Mouse (Mus musculus) heart, adult 2 months (tissue): ENCODE measurements around the gene Asic2. TPM values are rescaled to one million over a fixed set of nuclear protein-coding genes. Genes with fewer than 3 reads are reported as not detected.

ENCODE experiments used
- DNase-seq, 2 experiments: peaks; one replicate each; pipeline ENCODE4 v3.0.0; 2021
- H3K27ac ChIP-seq: fragments of 200-600 bp; 2 replicates; pipeline ENCODE4 v1.8.1; 2022
- H3K27me3 ChIP-seq: fragments of 200-500 bp; 2 replicates; pipeline ENCODE4 v1.6.1; 2012; ENCODE audit warnings: mild to moderate bottlenecking, low read length, inconsistent platforms, mixed read lengths; ENCODE audit not compliant: control insufficient read depth, insufficient read depth
- H3K36me3 ChIP-seq: fragments of 200-500 bp; 2 replicates; pipeline ENCODE4 v1.6.1; 2012; ENCODE audit warnings: low read length, inconsistent platforms; ENCODE audit not compliant: control insufficient read depth, insufficient read depth
- H3K4me1 ChIP-seq: fragments of 200-500 bp; 2 replicates; pipeline ENCODE4 v1.6.1; 2011; ENCODE audit warnings: low read length; ENCODE audit not compliant: control insufficient read depth, insufficient read depth
- H3K4me3 ChIP-seq: fragments of 200-600 bp; 2 replicates; pipeline ENCODE4 v1.8.1; 2022
- H3K79me2 ChIP-seq: fragments of 200-500 bp; replicated peaks from 2 replicates; pipeline ENCODE4 v1.6.1; 2012; ENCODE audit warnings: mild to moderate bottlenecking, inconsistent platforms, low read length, moderate library complexity, mixed read lengths; ENCODE audit not compliant: control insufficient read depth, insufficient read depth
- H3K9ac ChIP-seq: fragments of 200-500 bp; 2 replicates; pipeline ENCODE4 v1.6.1; 2012; ENCODE audit warnings: low read depth, mild to moderate bottlenecking, control low read depth, inconsistent platforms, low read length, mixed read lengths
- CTCF ChIP-seq: fragments of 200-600 bp; IDR thresholded peaks from 2 replicates; pipeline ENCODE4 v1.8.1; 2022; ENCODE audit warnings: antibody characterized with exemption, mild to moderate bottlenecking, moderate library complexity
- EP300 ChIP-seq: fragments of 200-500 bp; IDR thresholded peaks from 2 replicates; pipeline ENCODE4 v1.6.1; 2011; ENCODE audit warnings: low read depth, low read length, control low read depth; ENCODE audit not compliant: insufficient read depth
- POLR2A ChIP-seq: fragments of 200-500 bp; IDR thresholded peaks from 2 replicates; pipeline ENCODE4 v1.6.1; 2011; ENCODE audit warnings: mild to moderate bottlenecking, low read depth, low read length, control low read depth; ENCODE audit not compliant: insufficient read depth
- WGBS: fragments of 180-500 bp; shearing (Covaris S2); methylation state at CpG from one replicate; pipeline ENCODE4 v1.1.7; 2018; 5-methylcytosine and 5-hydroxymethylcytosine counted together
- intact Hi-C: fragments of 180-260 bp; cut with DNase I; formaldehyde crosslinking; loops from one replicate; pipeline ENCODE4 v1.15.1; 2025
- polyA plus RNA-seq: library from polyadenylated mRNA; depleted of rRNA; stranded (reverse); fragments of >200 nt; gene quantifications from 2 replicates; pipeline ENCODE4 v1.2.3, GENCODE M21; 2012
- total RNA-seq, 2 experiments: library from RNA; stranded (reverse); gene quantifications; 2 replicates each; pipeline ENCODE4 v1.2.3; 2021

Gene Asic2
- total and polyA plus RNA-seq, 3 experiments: not detected

DNA sequence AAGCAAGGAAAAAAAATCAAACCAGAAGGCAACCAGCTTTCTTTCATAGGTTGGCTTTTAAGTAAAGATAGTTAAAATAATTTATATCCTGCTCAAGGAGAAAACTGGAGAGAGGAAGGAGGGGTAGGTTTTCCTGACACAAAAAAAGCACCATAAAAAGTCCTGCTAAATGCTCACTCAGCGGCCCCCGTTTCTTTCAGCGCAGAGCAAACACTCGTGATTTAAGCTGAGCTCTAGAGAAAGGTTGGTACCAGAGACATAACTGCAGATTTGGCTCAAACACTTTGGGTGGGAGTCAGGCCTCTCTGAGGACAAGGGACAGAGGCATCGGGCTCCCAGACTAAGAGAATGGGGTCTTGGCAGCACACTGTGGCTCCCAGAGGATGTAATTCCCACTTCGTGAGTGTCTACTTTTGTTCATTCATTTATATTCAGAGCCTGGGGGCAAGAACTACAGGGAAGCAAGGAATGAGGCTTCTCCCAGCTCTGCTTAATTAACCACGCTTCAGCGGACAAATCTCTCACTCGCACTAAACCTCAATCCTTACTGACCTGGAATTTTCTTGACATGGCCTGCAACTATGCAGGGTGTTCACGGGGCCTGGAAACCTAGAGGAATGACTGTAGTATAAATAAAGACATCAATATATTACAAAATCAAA is 965.4 kb downstream of the Asic2 start:
- Histone ChIP-seq H3K4me1 (no peaks in the 10 kb centered on the region), H3K4me3 (no peak overlapping the region), H3K79me2 (no peaks in the 10 kb centered on the region), H3K27me3 (no peaks in the 10 kb centered on the region), H3K36me3 (no peaks in the 10 kb centered on the region), H3K27ac (no peak overlapping the region), H3K9ac (no peak overlapping the region)
- WGBS: 79% methylated on average over 10 of the region's 10 CpGs
- DNase-seq: no peak
- TF ChIP-seq EP300: no peak
- TF ChIP-seq CTCF: no peak
- TF ChIP-seq POLR2A: no peak
- intact Hi-C loops: no loop called here

DNA sequence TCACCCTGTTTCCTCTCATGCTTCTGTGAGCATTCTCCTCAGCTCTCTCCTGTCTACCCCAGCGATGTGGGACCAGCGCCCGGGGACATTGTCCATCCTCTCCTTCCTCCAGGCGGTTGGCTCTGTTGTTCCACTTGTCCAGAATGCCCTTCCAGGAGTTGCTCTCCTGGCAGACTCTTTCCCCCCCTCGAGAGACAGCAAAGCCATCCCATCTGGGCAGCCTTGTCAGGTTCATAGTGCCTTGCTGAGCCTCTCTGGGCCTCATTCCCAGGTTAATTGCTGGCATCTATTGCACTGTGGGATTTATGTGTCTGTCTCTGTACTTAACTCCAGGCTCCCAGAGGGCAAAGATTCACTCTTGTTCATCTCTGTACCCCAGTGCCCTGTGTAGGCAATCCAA is 972.6 kb downstream of the Asic2 start:
- no peak overlapping the region for H3K27ac ChIP-seq
- intact Hi-C loops: no loop called here
- H3K79me2 ChIP-seq: no peaks in the 10 kb centered on the region
- no peaks in the 10 kb centered on the region for H3K4me1 ChIP-seq
- WGBS: 78% methylated on average over 5 of the region's 5 CpGs
- no peak overlapping the region for H3K4me3 ChIP-seq
- no peak for DNase-seq
- H3K27me3 ChIP-seq: no peaks in the 10 kb centered on the region
- TF ChIP-seq CTCF (no peak), POLR2A (no peak), EP300 (no peak)
- no peak overlapping the region for H3K9ac ChIP-seq
- no peaks in the 10 kb centered on the region for H3K36me3 ChIP-seq

DNA sequence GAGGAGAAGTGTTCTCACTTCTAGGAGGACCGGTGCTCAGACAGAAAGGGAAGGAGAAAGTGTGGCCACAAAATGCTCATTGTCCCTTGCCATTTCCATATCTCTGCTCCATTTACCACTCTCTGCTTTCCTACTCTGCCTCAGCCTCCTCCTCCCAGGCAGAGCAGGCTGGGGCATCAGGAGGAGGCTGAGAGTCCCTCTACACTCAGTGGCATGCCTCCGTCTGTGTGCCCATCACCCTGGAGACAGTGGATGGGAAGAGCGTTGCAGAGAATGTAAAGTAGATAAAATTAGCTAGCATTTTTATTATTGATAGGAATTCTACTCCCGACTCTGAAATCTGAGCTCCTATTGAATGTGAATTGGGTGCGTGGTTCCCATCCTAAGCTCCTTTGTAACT is 984.7 kb downstream of the Asic2 start:
- Histone ChIP-seq H3K4me1 (no peaks in the 10 kb centered on the region), H3K79me2 (no peaks in the 10 kb centered on the region), H3K9ac (no peak overlapping the region), H3K27ac (no peak overlapping the region), H3K4me3 (no peak overlapping the region), H3K36me3 (no peaks in the 10 kb centered on the region), H3K27me3 (no peaks in the 10 kb centered on the region)
- TF ChIP-seq EP300 (no peak), CTCF (no peak), POLR2A (no peak)
- intact Hi-C loops: no loop called here
- 84% methylated on average over 5 of the region's 5 CpGs for WGBS
- DNase-seq: no peak

DNA sequence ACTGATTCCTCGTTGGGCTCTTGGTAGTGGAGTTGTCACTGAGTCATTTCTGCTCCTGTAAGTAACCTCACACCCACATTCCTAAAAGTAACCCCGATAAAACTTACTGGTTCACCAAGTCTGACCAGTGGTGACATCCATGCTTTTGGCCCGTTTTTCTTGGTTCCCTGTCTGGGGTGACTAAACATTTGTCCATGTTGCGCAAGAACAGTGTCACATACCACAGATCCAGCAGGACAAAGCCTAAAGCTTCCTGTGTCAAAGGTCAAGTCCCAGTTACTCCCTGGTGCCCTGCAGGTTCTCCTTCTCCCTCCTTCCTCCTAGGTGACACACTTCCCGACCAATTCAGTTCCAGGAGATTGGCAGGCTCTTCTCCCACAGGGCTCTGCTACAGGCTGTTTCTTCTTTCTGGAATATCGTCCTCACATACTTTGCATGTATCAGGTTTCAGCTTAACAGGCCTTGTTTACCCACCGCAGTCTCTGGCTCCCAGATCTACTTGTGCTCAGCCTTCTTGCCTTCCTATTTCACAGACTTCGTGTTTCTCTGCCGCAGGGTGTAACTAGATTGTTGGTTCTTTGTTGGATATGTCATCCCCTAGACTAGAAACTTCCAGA is 991.9 kb downstream of the Asic2 start:
- 61% methylated on average over 9 of the region's 9 CpGs for whole genome bisulfite sequencing
- Histone ChIP-seq H3K79me2 (no peaks in the 10 kb centered on the region), H3K27ac (no peak overlapping the region), H3K9ac (no peak overlapping the region), H3K36me3 (no peaks in the 10 kb centered on the region), H3K4me1 (peaks cover 2% of the 10 kb centered on the region; the same call in 1 of the 2 replicates), H3K4me3 (no peak overlapping the region), H3K27me3 (no peaks in the 10 kb centered on the region)
- no peak for DNase-seq
- no peak for TF ChIP-seq POLR2A
- TF ChIP-seq CTCF: no peak
- TF ChIP-seq EP300: no peak
- intact Hi-C loops: no loop called here

DNA sequence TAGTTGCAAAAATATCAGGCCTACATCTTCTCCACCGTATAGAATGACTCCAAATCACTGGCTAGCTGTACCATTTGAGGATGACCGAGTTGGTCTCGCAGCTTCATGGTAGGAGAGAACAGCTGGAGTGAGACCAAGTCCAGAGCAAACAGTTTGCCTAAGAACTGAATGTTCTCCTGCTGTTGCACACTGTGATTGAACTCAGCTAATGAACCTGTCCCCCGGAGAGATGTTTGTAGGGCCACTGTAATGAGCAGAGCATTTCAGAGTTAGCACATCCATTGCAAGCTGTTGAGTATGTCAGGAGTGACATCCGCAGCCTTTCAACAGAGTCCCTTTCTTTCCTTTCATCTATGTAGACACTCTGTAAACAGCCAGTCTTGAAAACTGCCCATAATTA is 993.6 kb downstream of the Asic2 start:
- intact Hi-C loops: no loop called here
- 82% methylated on average over 5 of the region's 5 CpGs for WGBS
- Histone ChIP-seq H3K4me1 (peaks cover 2% of the 10 kb centered on the region; the same call in 1 of the 2 replicates), H3K9ac (no peak overlapping the region), H3K27me3 (no peaks in the 10 kb centered on the region), H3K79me2 (no peaks in the 10 kb centered on the region), H3K27ac (no peak overlapping the region), H3K36me3 (no peaks in the 10 kb centered on the region), H3K4me3 (no peak overlapping the region)
- peak in 1 of 2 experiments; percentile 6 for DNase-seq
- no peak for TF ChIP-seq CTCF
- no peak for TF ChIP-seq EP300
- TF ChIP-seq POLR2A: no peak

DNA sequence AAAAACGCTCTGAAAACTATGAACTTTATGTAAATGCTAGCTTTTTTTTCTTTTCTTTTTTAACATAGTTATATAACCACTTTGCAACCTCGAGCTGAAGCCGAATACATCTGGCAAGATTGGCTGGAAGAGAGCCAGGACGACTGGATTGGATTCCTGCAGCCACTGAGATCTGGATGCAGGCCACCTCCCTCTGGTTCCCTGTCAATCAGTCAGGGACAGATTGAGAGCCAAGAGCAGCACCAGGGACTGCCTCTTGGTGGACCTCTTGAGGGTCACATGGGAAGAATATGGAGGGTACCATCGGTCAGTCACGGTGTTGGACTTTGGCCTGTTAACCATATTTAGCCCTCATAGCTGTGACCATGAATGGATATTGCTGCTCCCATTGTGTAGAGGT is 994.3 kb downstream of the Asic2 start:
- WGBS: 41% methylated on average over 6 of the region's 6 CpGs
- Histone ChIP-seq H3K27ac (no peak overlapping the region), H3K79me2 (no peaks in the 10 kb centered on the region)

More for the DNA sequence above, 994.3 kb downstream of the Asic2 start:
- no peak overlapping the region for H3K9ac ChIP-seq
- no peak overlapping the region for H3K4me3 ChIP-seq
- TF ChIP-seq CTCF (no peak), EP300 (no peak), POLR2A (no peak)
- peaks cover 2% of the 10 kb centered on the region; the same call in 1 of the 2 replicates for H3K4me1 ChIP-seq
- no peaks in the 10 kb centered on the region for H3K36me3 ChIP-seq
- peak; percentile 64 for DNase-seq
- H3K27me3 ChIP-seq: no peaks in the 10 kb centered on the region
- intact Hi-C loops: no loop called here
